Mouse (Mus musculus) heart, embryonic 12.5 days (tissue): Measurements from ENCODE around the gene Frmd4a. TPM values are rescaled to one million over a fixed set of nuclear protein-coding genes. Genes with fewer than 3 reads are reported as not detected.
A peak's percentile ranks its signal among the peaks of the same experiment; 100 is the strongest.
"Not testable (repeated sequence)": the region's sequence is repeated elsewhere in the genome, so short reads cannot be mapped to it uniquely, and the experiment has no call there.

Source experiments
- ATAC-seq: fragments of 200-750 bp; cut with Nextera tagmentation; 2 replicates; pipeline ENCODE4 v1.8.0; 2017; ENCODE audit warnings: moderate TSS enrichment, moderate library complexity; ENCODE audit not compliant: insufficient number of reproducible peaks, low FRiP score
- H3K27ac ChIP-seq: fragments of 300-500 bp; sonication (generic); 2 replicates; pipeline ENCODE4 v1.5.1; 2016; ENCODE audit warnings: mild to moderate bottlenecking, moderate library complexity; ENCODE audit not compliant: poor library complexity, severe bottlenecking
- H3K27me3 ChIP-seq: fragments of 300-500 bp; sonication (generic); replicated peaks from 2 replicates; pipeline ENCODE4 v1.6.1; 2016; ENCODE audit warnings: mild to moderate bottlenecking, moderate library complexity
- H3K36me3 ChIP-seq: fragments of 300-500 bp; sonication (generic); 2 replicates; pipeline ENCODE4 v1.6.1; 2016; ENCODE audit warnings: mild to moderate bottlenecking, moderate library complexity
- H3K4me1 ChIP-seq: fragments of 300-500 bp; sonication (generic); replicated peaks from 2 replicates; pipeline ENCODE4 v1.6.1; 2016; ENCODE audit warnings: mild to moderate bottlenecking
- H3K4me2 ChIP-seq: fragments of 300-500 bp; sonication (generic); 2 replicates; pipeline ENCODE4 v1.6.1; 2016; ENCODE audit warnings: mild to moderate bottlenecking, moderate library complexity
- H3K4me3 ChIP-seq: fragments of 300-500 bp; sonication (generic); 2 replicates; pipeline ENCODE4 v1.5.1; 2016; ENCODE audit warnings: mild to moderate bottlenecking
- H3K9ac ChIP-seq: fragments of 300-500 bp; sonication (generic); 2 replicates; pipeline ENCODE4 v1.6.1; 2016; ENCODE audit warnings: mild to moderate bottlenecking, moderate library complexity
- H3K9me3 ChIP-seq: fragments of 300-500 bp; sonication (generic); replicated peaks from 2 replicates; pipeline ENCODE4 v1.6.1; 2016; ENCODE audit warnings: mild to moderate bottlenecking, moderate library complexity
- WGBS: fragments of 180-500 bp; shearing (Covaris S2); methylation state at CpG from one replicate; pipeline ENCODE4 v1.1.7; 2016; 5-methylcytosine and 5-hydroxymethylcytosine counted together
- polyA plus RNA-seq: library from polyadenylated mRNA; unstranded; fragments of >200 nt; fragmentation: Nextera tagmentation; extraction: Ambion mirVana; gene quantifications from 2 replicates; pipeline ENCODE4 v1.2.1, GENCODE M21; 2016

The Frmd4a gene
- polyA plus RNA-seq, 1 experiment from 2014 or later: 23.2 TPM

DNA sequence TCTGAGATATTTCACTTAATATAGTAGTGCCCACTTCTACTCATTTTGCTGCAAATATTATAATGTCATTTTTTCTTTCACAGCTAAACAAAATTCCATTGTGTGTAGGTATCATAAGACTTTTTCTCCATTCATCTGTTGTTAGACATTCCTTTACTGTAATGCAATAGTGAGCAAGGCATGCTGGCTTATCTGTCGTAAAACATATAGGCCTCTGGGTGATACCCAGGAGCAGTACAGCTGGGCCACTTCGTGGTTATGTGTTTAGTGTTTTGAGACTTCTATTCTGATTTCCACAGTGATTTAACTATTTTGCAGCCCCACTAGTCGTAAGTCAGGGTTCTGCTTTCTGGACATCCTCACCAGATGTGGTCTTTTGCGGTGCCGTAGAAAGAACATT is 236.6 kb downstream of the Frmd4a start:
- no peak overlapping the region for H3K4me3 ChIP-seq
- 73% methylated on average over 5 of the region's 5 CpGs for WGBS
- H3K27ac ChIP-seq: no peak overlapping the region
- H3K4me2 ChIP-seq: no peak overlapping the region
- no peaks in the 10 kb centered on the region for H3K36me3 ChIP-seq
- no peak overlapping the region for H3K9ac ChIP-seq
- no peaks in the 10 kb centered on the region for H3K27me3 ChIP-seq
- peaks cover 27% of the 10 kb centered on the region for H3K4me1 ChIP-seq
- ATAC-seq: no peak
- 0 out of 2 replicates have a peak, but pooled peaks cover 5% of the 10 kb centered on the region for H3K9me3 ChIP-seq

DNA sequence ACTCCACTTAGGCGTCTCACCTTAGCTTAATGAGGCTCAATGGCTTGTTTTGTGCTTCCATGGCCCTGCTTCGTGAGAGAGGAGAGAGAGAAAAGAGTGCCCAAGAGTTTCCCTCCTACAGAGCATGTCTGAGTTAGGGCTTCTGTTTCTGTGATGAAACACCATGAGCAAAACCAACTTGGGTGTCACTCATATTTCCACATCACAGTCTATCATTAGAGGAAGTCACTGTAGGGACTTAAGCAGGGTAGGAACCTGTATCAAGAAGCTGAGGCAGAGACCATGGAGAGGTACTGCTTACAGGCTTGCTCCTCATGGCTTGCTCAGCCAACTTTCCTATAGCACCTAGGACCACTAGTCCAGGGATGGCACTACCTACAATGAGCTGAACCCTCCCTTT is 238.7 kb downstream of the Frmd4a start:
- H3K4me3 ChIP-seq: no peak overlapping the region
- H3K36me3 ChIP-seq: no peaks in the 10 kb centered on the region
- no peak overlapping the region for H3K9ac ChIP-seq
- ATAC-seq: no peak
- H3K27me3 ChIP-seq: no peaks in the 10 kb centered on the region
- no peak overlapping the region for H3K4me2 ChIP-seq
- H3K27ac ChIP-seq: no peak overlapping the region
- H3K9me3 ChIP-seq: 0 out of 2 replicates have a peak, but pooled peaks cover 5% of the 10 kb centered on the region
- peaks cover 28% of the 10 kb centered on the region for H3K4me1 ChIP-seq
- WGBS: 77% methylated on average over 2 of the region's 2 CpGs

DNA sequence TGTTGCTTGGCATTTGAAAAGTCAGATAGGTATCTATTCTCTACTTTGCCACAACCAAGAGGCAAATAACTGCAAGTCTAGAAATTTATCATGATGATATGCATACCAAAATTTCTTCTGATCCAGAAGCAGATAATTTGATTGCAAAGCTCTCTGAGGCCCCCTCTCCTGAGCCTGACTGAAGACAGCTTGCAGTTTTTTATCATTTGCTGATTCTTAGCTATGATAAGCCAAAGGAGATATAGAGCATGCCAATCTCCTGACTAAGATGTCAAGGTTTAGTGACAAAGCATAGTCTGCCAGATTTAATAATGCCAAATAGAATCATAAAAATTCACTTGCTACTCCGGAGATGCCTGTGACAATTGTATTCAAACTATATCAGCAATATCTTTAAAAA is 240.1 kb downstream of the Frmd4a start:
- ATAC-seq: no peak
- H3K4me1 ChIP-seq: peaks cover 19% of the 10 kb centered on the region
- no peak overlapping the region for H3K4me2 ChIP-seq
- no peak overlapping the region for H3K4me3 ChIP-seq
- no peaks in the 10 kb centered on the region for H3K36me3 ChIP-seq
- H3K27ac ChIP-seq: no peak overlapping the region
- H3K9ac ChIP-seq: no peak overlapping the region
- WGBS: 89% methylated on average over 1 of the region's 1 CpGs
- 0 out of 2 replicates have a peak, but pooled peaks cover 5% of the 10 kb centered on the region for H3K9me3 ChIP-seq
- H3K27me3 ChIP-seq: no peaks in the 10 kb centered on the region

DNA sequence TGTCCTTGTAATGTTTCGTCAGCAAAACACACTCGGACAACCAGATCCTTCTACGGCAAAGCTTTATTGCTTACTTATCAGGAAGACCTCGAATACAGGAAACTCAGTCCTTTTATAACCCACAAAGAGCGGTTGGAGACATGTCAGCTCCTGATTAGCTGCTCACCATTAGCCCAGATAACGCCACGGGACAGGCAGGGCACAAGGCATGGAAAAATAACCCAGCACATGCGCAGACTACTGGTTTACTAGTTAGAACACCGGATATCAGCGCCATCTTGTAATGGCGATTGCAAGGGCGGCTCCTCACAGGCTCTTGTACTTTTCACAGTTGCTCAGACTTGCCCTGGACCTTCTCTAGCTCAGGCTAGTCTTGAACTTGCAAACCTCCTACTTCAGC is 241.3 kb downstream of the Frmd4a start:
- H3K4me2 ChIP-seq, H3K4me3 ChIP-seq, H3K27ac ChIP-seq, H3K27me3 ChIP-seq, H3K9ac ChIP-seq, H3K4me1 ChIP-seq, H3K9me3 ChIP-seq, H3K36me3 ChIP-seq, ATAC-seq: not testable (repeated sequence)
- 67% methylated on average over 12 of the region's 12 CpGs for WGBS

DNA sequence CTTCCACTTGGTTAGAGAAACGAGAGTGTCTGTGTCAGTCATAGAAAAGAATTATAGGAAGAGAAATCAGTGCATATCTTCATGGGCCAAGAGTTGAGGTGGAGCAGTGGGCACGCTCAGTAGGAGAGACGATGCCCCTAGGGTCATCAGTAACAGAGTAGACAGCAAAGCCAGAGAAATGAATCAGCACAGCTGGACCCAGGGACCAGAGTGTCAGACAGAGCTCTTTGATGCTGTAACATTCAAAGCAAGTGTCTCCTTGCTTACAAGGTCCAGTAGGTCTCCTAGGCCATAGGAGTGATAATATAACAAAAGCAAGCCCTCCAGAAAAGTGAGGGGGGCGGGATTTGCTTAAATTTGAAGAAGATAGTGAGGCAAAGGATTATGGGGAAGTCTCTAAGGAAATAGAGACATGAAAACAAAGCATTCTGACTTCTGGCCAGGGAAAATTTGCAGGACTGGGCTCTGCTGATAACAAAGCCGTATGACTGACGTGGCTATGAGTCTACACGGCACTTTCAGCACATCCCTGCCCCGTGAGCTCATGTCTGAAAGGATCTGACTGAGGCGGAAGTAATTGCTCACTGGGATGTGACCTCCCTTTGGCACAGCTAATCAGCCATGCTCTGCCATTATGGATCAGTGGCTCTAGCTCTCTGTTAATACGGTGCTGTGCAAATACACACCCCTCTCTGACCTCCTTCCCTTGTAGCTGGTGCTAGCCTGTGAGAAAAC is 243.0 kb downstream of the Frmd4a start:
- no peak for ATAC-seq
- Histone ChIP-seq H3K4me3 (no peak overlapping the region), H3K36me3 (no peaks in the 10 kb centered on the region), H3K27me3 (no peaks in the 10 kb centered on the region), H3K9ac (no peak overlapping the region), H3K27ac (no peak overlapping the region), H3K4me1 (peaks cover 7% of the 10 kb centered on the region), H3K9me3 (0 out of 2 replicates have a peak, but pooled peaks cover 5% of the 10 kb centered on the region), H3K4me2 (no peak overlapping the region)
- 37% methylated on average over 10 of the region's 10 CpGs for WGBS

DNA sequence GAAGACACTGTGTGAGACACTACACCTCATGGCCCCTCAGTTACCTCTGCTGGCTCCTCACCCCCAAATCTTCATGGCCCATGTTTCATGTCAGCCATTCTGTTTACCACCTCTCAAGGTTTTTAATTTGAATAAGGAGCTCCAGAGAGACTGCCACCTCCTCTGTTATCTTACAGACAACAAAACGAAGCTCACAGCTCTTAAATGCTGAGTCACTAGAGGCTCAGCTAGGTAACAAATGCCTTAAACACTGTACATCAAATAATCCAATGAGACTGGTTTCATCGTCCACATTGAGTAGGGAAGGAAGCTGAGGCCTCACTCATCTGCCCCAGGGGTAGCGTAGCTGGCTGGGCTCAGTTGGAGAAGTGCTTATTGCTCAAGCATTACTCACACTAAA is 245.2 kb downstream of the Frmd4a start:
- WGBS: 69% methylated on average over 3 of the region's 3 CpGs

DNA sequence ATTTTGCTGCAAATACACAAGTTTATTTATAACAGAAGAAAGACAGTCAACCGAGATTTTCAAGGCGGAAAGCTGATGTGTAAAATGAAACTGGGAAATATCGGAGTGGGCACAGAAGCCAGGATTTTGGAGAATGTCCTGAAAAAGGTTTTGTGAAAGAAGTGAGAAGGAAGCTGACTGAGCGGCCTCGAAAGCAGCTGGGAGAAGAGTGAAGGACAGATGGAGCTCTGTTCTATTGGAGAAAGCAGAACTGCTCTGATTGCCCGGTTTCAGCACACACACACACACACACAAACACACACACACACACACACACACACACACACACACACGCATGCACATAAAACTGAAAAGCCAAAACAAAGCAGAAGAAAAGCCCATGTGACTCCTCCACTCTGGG is 249.9 kb downstream of the Frmd4a start:
- Histone ChIP-seq H3K4me3 (no peak overlapping the region), H3K4me1 (no peaks in the 10 kb centered on the region)
- 82% methylated on average over 7 of the region's 7 CpGs for WGBS

More for the DNA sequence above, 245.2 kb downstream of the Frmd4a start:
- H3K27me3 ChIP-seq: no peaks in the 10 kb centered on the region
- H3K27ac ChIP-seq: no peak overlapping the region
- H3K4me1 ChIP-seq: peaks cover 7% of the 10 kb centered on the region
- no peak overlapping the region for H3K4me2 ChIP-seq
- H3K36me3 ChIP-seq: no peaks in the 10 kb centered on the region
- ATAC-seq: no peak
- H3K9ac ChIP-seq: no peak overlapping the region
- no peak overlapping the region for H3K4me3 ChIP-seq
- 0 out of 2 replicates have a peak, but pooled peaks cover 5% of the 10 kb centered on the region for H3K9me3 ChIP-seq

DNA sequence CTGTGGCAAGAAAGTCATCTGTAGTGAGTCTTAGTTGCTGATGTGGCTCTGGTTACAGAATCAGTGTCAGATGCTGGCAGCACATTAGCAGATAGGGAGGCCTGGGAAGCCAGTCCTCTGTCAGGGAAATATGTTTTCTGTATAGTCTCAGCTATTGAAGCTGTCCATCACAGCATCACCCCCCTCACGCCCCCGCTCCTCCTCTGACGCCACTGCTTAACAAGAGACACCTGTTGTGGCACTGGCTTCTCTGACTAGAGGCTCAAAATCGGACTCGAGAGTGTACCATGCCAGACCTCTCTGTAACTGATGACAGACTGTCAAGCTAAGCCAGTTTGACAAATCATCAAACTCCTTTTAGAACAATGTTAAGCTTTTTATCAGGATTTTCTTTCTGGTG is 265.3 kb downstream of the Frmd4a start:
- peaks cover 29% of the 10 kb centered on the region for H3K4me1 ChIP-seq
- H3K36me3 ChIP-seq: no peaks in the 10 kb centered on the region
- H3K4me2 ChIP-seq: no peak overlapping the region; the same call in 1 of the 2 replicates
- H3K27me3 ChIP-seq: peaks cover 6% of the 10 kb centered on the region; the same call in 1 of the 2 replicates
- no peaks in the 10 kb centered on the region for H3K9me3 ChIP-seq
- no peak overlapping the region for H3K27ac ChIP-seq
- no peak overlapping the region for H3K9ac ChIP-seq
- H3K4me3 ChIP-seq: no peak overlapping the region
- WGBS: 32% methylated on average over 5 of the region's 5 CpGs
- peak; percentile 80; the same call in 1 of the 2 replicates for ATAC-seq

More for the DNA sequence above, 249.9 kb downstream of the Frmd4a start:
- H3K36me3 ChIP-seq: no peaks in the 10 kb centered on the region
- no peak overlapping the region for H3K4me2 ChIP-seq
- no peak overlapping the region for H3K9ac ChIP-seq
- H3K27me3 ChIP-seq: no peaks in the 10 kb centered on the region
- H3K27ac ChIP-seq: no peak overlapping the region
- no peak for ATAC-seq
- no peaks in the 10 kb centered on the region for H3K9me3 ChIP-seq

DNA sequence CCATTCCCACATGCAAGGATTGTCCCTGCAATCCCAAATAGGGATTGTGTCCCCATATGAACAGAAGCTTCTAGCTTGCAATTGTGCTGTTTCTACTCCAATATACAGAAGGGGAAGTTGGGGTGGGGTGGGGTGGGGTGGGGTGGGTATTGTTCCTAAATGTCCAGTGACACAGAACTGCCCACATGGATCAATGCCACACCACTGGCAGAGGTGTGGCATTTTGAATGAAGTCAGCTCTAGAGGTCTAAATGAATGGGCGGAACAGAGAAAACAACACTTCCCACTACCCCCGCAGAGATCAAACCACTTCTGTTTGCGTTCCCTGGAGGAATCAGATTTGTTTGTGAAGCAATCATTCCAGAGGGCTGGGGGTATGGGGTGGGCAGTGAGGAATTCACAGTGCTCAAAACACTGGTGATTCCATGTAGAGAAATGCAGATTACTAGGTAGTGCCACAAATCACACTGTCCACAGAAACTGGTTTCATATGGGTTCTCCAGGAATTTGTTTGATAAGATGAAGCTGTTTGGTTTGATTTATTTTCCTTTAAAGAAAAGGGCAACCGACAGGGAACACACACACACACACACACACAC is 268.3 kb downstream of the Frmd4a start:
- peaks cover 29% of the 10 kb centered on the region for H3K4me1 ChIP-seq

DNA sequence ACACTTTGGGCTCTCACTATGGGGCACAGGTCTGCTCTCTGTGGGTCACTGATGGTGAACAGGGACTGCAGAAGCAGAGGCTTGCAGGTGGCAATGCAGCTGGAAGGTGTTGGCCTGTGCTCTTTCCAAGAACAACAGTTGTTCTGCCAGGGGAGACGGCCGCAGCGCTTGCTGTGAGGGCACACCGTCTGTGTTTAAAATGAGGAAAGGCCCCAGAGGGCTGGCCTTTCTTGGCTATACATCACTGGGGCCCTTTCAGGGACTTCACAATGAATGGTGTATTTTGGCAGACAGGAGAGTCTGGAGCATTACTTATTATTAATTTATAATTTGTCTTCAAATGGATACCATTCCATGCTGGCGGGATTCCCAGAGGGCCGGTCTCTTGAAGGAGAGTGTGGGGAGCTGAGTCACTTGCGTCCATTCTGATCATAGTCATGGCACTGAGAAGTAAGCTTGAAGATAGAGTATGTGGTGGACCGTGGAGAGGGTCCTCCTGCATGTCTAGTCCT is 268.9 kb downstream of the Frmd4a start:
- H3K4me1 ChIP-seq: peaks cover 29% of the 10 kb centered on the region
- 54% methylated on average over 8 of the region's 8 CpGs for WGBS
- no peaks in the 10 kb centered on the region for H3K27me3 ChIP-seq
- H3K9ac ChIP-seq: no peak overlapping the region
- H3K36me3 ChIP-seq: no peaks in the 10 kb centered on the region
- H3K9me3 ChIP-seq: no peaks in the 10 kb centered on the region
- no peak for ATAC-seq
- no peak overlapping the region for H3K27ac ChIP-seq
- no peak overlapping the region for H3K4me3 ChIP-seq
- no peak overlapping the region for H3K4me2 ChIP-seq

More for the DNA sequence above, 268.3 kb downstream of the Frmd4a start:
- Histone ChIP-seq H3K27me3 (no peaks in the 10 kb centered on the region), H3K4me3 (no peak overlapping the region), H3K36me3 (no peaks in the 10 kb centered on the region), H3K9ac (no peak overlapping the region), H3K4me2 (no peak overlapping the region), H3K27ac (no peak overlapping the region), H3K9me3 (no peaks in the 10 kb centered on the region)
- no peak for ATAC-seq
- WGBS: 48% methylated on average over 4 of the region's 4 CpGs

DNA sequence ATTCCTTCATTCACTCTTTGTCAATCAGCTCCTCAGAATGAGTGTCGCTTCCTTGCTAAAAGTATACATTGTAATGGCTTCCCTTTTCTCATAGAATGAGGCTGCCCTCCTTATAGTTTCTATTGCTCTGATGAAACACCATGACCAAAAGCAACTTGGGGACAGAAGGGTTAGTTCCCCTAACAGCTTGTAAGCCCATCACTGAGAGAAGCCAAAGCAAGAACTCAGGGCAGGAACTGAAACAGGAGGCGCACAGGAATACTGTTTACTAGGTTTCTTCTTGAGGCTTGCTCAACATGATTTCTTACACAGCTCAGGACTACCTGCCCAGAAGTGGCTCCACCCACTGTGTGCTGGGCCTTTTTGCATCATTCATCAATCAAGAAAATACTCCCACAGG is 273.0 kb downstream of the Frmd4a start:
- Histone ChIP-seq H3K36me3 (no peaks in the 10 kb centered on the region), H3K27me3 (no peaks in the 10 kb centered on the region), H3K27ac (no peak overlapping the region), H3K4me3 (no peak overlapping the region), H3K4me2 (no peak overlapping the region), H3K9me3 (no peaks in the 10 kb centered on the region), H3K9ac (no peak overlapping the region), H3K4me1 (peaks cover 12% of the 10 kb centered on the region)
- 90% methylated on average over 2 of the region's 2 CpGs for WGBS
- no peak for ATAC-seq
